Mouse (Mus musculus): ENCODE data around the gene Mroh3. TPM values are rescaled to one million over a fixed set of nuclear protein-coding genes. Genes with fewer than 3 reads are reported as not detected.

The Mroh3 gene
- polyA plus RNA-seq, 1 experiment, result not detected

- Histone ChIP-seq H3K4me1 (ENCODE audit: control insufficient read depth, insufficient read depth, low read length) (peaks cover 2% of the 10 kb centered on the region; the same call in 1 of the 2 replicates), H3K4me3 (replicated peaks; ENCODE audit: control insufficient read depth, low read depth, low read length) (no peak overlapping the region), H3K27ac (ENCODE audit: control insufficient read depth, insufficient read depth, low read depth, low read length, poor library complexity) (peak overlapping the region; percentile 65)
- WGBS, result 6% methylated on average over 2 of the region's 2 CpGs
- TF ChIP-seq POLR2A (IDR thresholded peaks at IDR 0.05; ENCODE audit: borderline replicate concordance, control insufficient read depth, low read depth, low read length) (no peak), CTCF (IDR thresholded peaks at IDR 0.05; ENCODE audit: control insufficient read depth, insufficient read depth, low read length) (no peak)
These were observed 40.8 kb upstream of the Mroh3 start for GRCm38 (mm10) chr1:136253472-136253871.

GRCm38 (mm10) chr1:136249662-136250061, 37.0 kb upstream of the Mroh3 start:
- Histone ChIP-seq H3K4me1 (ENCODE audit: control insufficient read depth, insufficient read depth, low read length) (no peaks in the 10 kb centered on the region; the same call in 1 of the 2 replicates), H3K4me3 (replicated peaks; ENCODE audit: control insufficient read depth, low read depth, low read length) (no peak overlapping the region), H3K27ac (ENCODE audit: control insufficient read depth, insufficient read depth, low read depth, low read length, poor library complexity) (0 out of 2 replicates have a peak overlapping the region, but pooled peaks have one; percentile 13)
- WGBS, result 5% methylated on average over 5 of the region's 5 CpGs
- no peak for TF ChIP-seq POLR2A (IDR thresholded peaks at IDR 0.05; ENCODE audit: borderline replicate concordance, control insufficient read depth, low read depth, low read length)
- no peak for TF ChIP-seq CTCF (IDR thresholded peaks at IDR 0.05; ENCODE audit: control insufficient read depth, insufficient read depth, low read length)

GRCm38 (mm10) chr1:136247393-136247792, 34.8 kb upstream of the Mroh3 start:
- WGBS, result 17% methylated on average over 5 of the region's 5 CpGs
- Histone ChIP-seq H3K4me3 (replicated peaks; ENCODE audit: control insufficient read depth, low read depth, low read length) (no peak overlapping the region), H3K4me1 (ENCODE audit: control insufficient read depth, insufficient read depth, low read length) (no peaks in the 10 kb centered on the region; the same call in 1 of the 2 replicates), H3K27ac (ENCODE audit: control insufficient read depth, insufficient read depth, low read depth, low read length, poor library complexity) (no peak overlapping the region)
- no peak for TF ChIP-seq POLR2A (IDR thresholded peaks at IDR 0.05; ENCODE audit: borderline replicate concordance, control insufficient read depth, low read depth, low read length)
- no peak for TF ChIP-seq CTCF (IDR thresholded peaks at IDR 0.05; ENCODE audit: control insufficient read depth, insufficient read depth, low read length)

- Histone ChIP-seq H3K4me3 (replicated peaks; ENCODE audit: control insufficient read depth, low read depth, low read length) (no peak overlapping the region), H3K4me1 (ENCODE audit: control insufficient read depth, insufficient read depth, low read length) (no peaks in the 10 kb centered on the region; the same call in 1 of the 2 replicates), H3K27ac (ENCODE audit: control insufficient read depth, insufficient read depth, low read depth, low read length, poor library complexity) (no peak overlapping the region)
- TF ChIP-seq CTCF (IDR thresholded peaks at IDR 0.05; ENCODE audit: control insufficient read depth, insufficient read depth, low read length), result no peak
- TF ChIP-seq POLR2A (IDR thresholded peaks at IDR 0.05; ENCODE audit: borderline replicate concordance, control insufficient read depth, low read depth, low read length), result no peak
- WGBS, result 58% methylated on average over 5 of the region's 5 CpGs
These were observed 31.8 kb upstream of the Mroh3 start for GRCm38 (mm10) chr1:136244469-136244868.

GRCm38 (mm10) chr1:136241801-136242200, 29.2 kb upstream of the Mroh3 start:
- H3K4me1 ChIP-seq (ENCODE audit: control insufficient read depth, insufficient read depth, low read length), result no peaks in the 10 kb centered on the region
- H3K4me3 ChIP-seq (replicated peaks; ENCODE audit: control insufficient read depth, low read depth, low read length), result no peak overlapping the region
- WGBS, result 80% methylated on average over 7 of the region's 7 CpGs
- no peak for TF ChIP-seq CTCF (IDR thresholded peaks at IDR 0.05; ENCODE audit: control insufficient read depth, insufficient read depth, low read length)
- TF ChIP-seq POLR2A (IDR thresholded peaks at IDR 0.05; ENCODE audit: borderline replicate concordance, control insufficient read depth, low read depth, low read length), result no peak
- H3K27ac ChIP-seq (ENCODE audit: control insufficient read depth, insufficient read depth, low read depth, low read length, poor library complexity), result no peak overlapping the region

GRCm38 (mm10) chr1:136238495-136238894, 25.9 kb upstream of the Mroh3 start:
- WGBS, result 62% methylated on average over 4 of the region's 4 CpGs
- TF ChIP-seq POLR2A (IDR thresholded peaks at IDR 0.05; ENCODE audit: borderline replicate concordance, control insufficient read depth, low read depth, low read length) (no peak), CTCF (IDR thresholded peaks at IDR 0.05; ENCODE audit: control insufficient read depth, insufficient read depth, low read length) (no peak)
- Histone ChIP-seq H3K4me3 (replicated peaks; ENCODE audit: control insufficient read depth, low read depth, low read length) (no peak overlapping the region), H3K4me1 (ENCODE audit: control insufficient read depth, insufficient read depth, low read length) (no peaks in the 10 kb centered on the region), H3K27ac (ENCODE audit: control insufficient read depth, insufficient read depth, low read depth, low read length, poor library complexity) (no peak overlapping the region)

- 1% methylated on average over 9 of the region's 9 CpGs for WGBS
- no peaks in the 10 kb centered on the region for H3K4me1 ChIP-seq (ENCODE audit: control insufficient read depth, insufficient read depth, low read length)
- no peak for TF ChIP-seq CTCF (IDR thresholded peaks at IDR 0.05; ENCODE audit: control insufficient read depth, insufficient read depth, low read length)
- TF ChIP-seq POLR2A (IDR thresholded peaks at IDR 0.05; ENCODE audit: borderline replicate concordance, control insufficient read depth, low read depth, low read length), result no peak
- no peak overlapping the region for H3K27ac ChIP-seq (ENCODE audit: control insufficient read depth, insufficient read depth, low read depth, low read length, poor library complexity)
- H3K4me3 ChIP-seq (replicated peaks; ENCODE audit: control insufficient read depth, low read depth, low read length), result no peak overlapping the region
These were observed 22.0 kb upstream of the Mroh3 start for GRCm38 (mm10) chr1:136234595-136235092.

GRCm38 (mm10) chr1:136233892-136234594, 21.4 kb upstream of the Mroh3 start, which contains the start of gene Inava:
TSS of gene Inava (minus strand) at chr1:136234264.
- H3K27ac ChIP-seq (ENCODE audit: control insufficient read depth, insufficient read depth, low read depth, low read length, poor library complexity), result no peak within 1 kb of the TSS
- no peaks in the 10 kb centered on the region for H3K4me1 ChIP-seq (ENCODE audit: control insufficient read depth, insufficient read depth, low read length)
- under 1% methylated on average over 48 of the region's 51 CpGs for WGBS
- TF ChIP-seq CTCF (IDR thresholded peaks at IDR 0.05; ENCODE audit: control insufficient read depth, insufficient read depth, low read length) (peak; percentile 38; the same call in 1 of the 2 replicates), POLR2A (IDR thresholded peaks at IDR 0.05; ENCODE audit: borderline replicate concordance, control insufficient read depth, low read depth, low read length) (0 out of 2 replicates have a peak, but pooled peaks have one; percentile 18)
- peak within 1 kb of the TSS; percentile 29 for H3K4me3 ChIP-seq (replicated peaks; ENCODE audit: control insufficient read depth, low read depth, low read length)

Data from bone marrow, adult 2 months (tissue).